Mouse (Mus musculus): ENCODE data around the gene Peli2. TPM values are rescaled to one million over a fixed set of nuclear protein-coding genes. Genes with fewer than 3 reads are reported as not detected.

Peli2 gene
- total RNA-seq, 2 experiments from 2014 or later, result 19.9 to 23.7 TPM

DNA sequence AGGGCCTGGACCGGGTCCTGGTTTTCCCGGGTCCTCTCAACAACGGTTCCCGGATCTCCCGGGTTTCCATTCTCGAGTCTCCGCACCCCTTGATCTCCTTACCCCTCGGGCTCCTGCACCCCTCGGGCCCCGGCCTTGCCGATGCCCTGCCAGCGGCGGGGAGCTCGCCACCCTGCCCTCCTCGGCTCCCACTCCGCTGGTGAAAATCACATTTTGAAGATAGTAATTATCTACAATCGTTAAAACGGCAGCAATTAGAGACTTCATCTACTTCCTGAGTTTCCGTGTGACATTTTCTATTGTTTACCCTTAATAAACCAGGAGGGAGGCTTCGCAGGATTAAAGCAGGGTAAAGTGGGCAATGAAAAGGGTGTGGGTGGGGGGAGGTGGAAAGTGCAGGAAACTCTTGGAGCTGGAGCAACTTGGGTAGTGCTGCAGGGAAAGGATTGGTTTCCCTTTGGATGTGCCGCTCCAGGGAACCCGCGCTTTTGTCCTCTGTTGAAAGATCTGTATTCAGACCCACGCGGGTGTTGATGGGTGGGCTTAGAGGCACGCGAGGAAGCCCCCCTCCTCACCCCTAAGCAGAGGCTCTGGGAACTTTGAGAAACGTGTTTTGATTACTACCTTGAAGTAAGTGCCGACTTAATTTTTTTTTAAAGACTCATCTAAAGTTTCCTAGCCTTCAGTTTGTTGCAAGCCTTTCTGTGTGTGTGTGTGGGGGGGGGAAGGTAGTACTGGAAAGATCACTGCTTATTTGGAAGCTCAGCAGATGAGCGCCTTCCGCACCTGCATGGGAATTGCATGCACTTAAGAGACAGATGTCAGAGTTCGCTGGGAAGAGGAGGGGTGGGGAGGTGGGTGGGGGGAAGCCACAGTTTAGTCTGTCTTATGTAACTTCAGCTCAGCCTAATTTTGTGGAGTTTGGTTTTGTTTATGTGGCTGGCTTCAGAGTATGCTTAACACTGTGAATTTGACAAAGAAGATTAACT lies 1.2 kb downstream of the Peli2 start:
- peak in 1 of 2 experiments; percentile 38 for DNase-seq (ENCODE audit: extremely low spot score in 1 of 2, low spot score in 2 of 2)
- intact Hi-C loops (cut with DNase I), result loop anchor here (5.0 to 10.0 kb wide), 3 partner anchors 73 to 370 kb away; no protein-coding TSS in a partner anchor

DNA sequence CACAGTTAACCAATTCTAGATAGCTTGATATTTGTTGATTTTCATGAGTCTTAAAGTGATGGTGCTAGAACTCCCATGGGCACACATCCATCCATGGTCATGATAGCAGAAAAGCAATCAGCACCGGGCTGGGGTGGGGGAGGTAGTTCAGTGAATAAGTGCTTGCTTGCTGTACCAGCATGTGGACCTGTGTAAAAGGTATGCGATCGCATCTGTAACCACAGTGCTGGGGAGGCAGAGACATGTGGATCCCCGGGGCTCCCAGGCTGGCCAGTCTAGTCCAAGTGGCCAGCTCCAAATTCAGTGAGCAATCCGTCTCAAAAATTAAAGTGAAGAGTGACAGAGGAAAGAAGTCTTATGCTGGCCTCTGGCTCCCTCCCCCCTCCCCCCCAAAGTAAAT lies 3.4 kb downstream of the Peli2 start:
- intact Hi-C loops (cut with DNase I), result loop anchor here (5.0 to 10.0 kb wide), 3 partner anchors 71 to 372 kb away; no protein-coding TSS in a partner anchor
- DNase-seq (ENCODE audit: extremely low spot score in 1 of 2, low spot score in 2 of 2), result no peak

DNA sequence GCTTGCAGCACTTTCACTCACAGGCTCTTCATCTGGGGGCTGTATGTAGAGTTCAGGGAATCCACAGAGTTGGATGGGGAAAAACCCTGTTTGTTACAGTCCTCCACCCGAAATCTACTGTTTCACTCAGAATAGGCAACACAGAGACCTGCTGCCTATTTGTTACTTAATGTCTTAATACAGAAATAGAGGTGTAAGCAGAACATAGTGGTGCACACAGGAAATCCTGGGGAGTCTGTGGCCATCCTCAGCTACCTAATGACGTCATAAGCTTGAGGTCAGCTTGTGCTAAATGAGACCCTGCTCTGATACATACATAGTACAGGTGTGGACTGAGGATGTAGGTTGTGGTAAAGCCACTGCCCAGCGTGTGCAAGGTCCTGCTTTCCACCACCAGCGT lies 4.2 kb downstream of the Peli2 start:
- no peak for DNase-seq (ENCODE audit: extremely low spot score in 1 of 2, low spot score in 2 of 2)
- intact Hi-C loops (cut with DNase I), result loop anchor here (5.0 to 10.0 kb wide), 3 partner anchors 70 to 373 kb away; no protein-coding TSS in a partner anchor

DNA sequence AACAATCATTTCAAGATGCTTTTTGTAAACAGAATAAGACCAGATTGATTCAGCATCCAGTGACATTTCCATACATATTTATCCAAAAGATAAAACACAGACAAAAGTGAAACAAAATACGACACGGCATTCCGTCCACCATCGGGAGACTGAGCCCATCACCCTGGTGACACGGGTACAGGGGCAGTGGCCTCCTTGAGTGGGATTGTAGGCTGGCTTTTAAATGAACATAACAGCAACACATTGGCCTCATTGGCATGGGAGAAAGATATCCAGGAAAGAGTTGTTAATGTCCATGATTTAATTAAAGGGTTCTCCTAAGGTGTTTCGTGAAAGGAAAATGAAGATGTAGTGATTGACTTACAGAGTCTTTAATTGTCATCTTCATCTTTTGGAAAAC lies 5.3 kb downstream of the Peli2 start:
- no peak for DNase-seq (ENCODE audit: extremely low spot score in 1 of 2, low spot score in 2 of 2)
- intact Hi-C loops (cut with DNase I), result loop anchor here (10.0 kb wide), 1 partner anchor 69 kb away; no protein-coding TSS in a partner anchor

DNA sequence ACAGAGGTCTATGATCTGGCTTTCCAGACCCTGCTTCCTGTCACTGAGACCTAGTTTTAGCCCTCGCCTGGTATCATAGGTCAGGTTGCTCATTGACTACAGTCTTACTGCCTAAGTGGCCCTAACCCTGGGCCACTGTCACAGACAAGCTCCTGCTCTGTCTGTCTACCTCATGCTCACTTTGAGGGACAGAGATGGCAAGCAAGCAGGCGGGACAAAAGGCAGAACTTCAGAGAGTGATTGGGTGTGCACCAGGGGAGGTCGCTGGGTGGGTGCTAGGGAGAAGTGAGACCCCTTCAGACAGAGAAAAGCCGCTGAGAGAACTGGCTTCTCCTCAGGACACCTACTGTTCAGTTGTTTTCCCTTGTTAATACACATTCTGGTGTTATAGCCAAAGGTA lies 6.3 kb downstream of the Peli2 start:
- intact Hi-C loops (cut with DNase I), result loop anchor here (10.0 kb wide), 1 partner anchor 68 kb away; no protein-coding TSS in a partner anchor
- DNase-seq (ENCODE audit: extremely low spot score in 1 of 2, low spot score in 2 of 2), result no peak

DNA sequence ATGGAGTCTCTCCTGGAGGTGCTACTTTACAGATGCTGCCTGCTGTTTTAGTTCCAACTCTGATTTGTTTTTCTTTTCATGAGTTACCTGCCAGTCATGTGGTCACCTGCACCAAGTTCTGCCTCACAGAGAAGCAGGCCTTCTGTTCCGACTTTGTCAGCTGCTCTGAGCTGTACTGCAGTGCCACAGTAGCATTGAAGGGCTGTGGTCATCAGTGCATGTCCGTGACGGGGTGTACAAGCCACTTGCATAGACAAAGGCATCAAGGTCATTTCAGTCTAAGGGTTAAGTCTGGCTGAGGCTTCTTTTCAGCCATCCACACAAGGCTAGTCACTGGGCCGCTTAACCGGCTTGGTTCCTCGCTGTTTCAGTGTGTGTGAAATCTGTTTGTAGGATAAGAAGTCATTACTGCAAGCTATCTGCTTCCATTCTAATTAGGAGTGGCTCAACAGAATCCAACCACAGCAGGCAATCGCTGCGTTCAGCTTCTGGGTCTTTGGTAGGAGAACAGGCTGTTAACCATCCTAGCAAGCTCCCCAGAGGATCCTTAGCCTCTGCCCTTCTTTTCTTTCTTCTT lies 7.1 kb downstream of the Peli2 start:
- intact Hi-C loops (cut with DNase I), result loop anchor here (10.0 kb wide), 1 partner anchor 67 kb away; no protein-coding TSS in a partner anchor
- DNase-seq (ENCODE audit: extremely low spot score in 1 of 2, low spot score in 2 of 2), result no peak

DNA sequence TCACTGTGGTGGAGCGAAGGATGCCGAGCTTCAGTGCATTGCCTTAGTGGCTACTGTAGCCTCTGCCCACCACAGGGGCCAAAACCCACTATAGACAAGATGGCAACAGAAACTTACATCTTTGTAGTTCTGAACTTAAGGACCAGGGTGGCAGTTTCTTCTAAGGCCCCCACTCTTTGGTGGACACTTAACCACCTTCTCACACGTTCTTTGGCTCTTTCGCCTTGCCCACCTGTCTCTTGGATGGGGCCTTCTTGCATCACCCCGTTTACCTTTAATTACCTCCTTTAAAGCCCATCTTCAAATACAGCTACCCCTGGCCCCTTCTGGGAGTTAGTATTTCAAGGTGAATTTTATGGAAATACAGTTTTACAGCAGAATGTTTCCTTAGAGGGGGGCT lies 8.1 kb downstream of the Peli2 start:
- intact Hi-C loops (cut with DNase I), result loop anchor here (10.0 kb wide), 1 partner anchor 66 kb away; no protein-coding TSS in a partner anchor
- DNase-seq (ENCODE audit: extremely low spot score in 1 of 2, low spot score in 2 of 2), result no peak

DNA sequence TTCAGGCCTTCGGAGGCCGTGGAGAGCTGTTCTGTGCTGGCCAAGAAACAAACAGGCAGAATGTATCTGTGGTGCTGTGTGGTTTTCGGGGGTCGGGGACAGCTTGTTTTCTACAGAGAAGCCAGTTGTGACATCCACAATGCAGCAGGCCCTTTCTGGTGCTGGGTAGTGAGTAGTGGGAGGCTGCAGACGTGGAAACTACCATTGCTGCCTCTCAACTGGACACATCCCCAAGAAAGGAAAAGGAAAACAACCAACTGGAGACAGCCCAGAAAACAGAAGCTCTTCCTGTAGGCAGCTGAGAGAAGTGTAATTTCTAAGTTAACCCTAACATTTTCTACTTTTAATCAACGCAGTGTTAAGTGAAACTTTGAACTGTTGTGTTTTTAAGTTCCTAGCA lies 9.4 kb downstream of the Peli2 start:
- no peak for DNase-seq (ENCODE audit: extremely low spot score in 1 of 2, low spot score in 2 of 2)
- intact Hi-C loops (cut with DNase I), result no loop called here

DNA sequence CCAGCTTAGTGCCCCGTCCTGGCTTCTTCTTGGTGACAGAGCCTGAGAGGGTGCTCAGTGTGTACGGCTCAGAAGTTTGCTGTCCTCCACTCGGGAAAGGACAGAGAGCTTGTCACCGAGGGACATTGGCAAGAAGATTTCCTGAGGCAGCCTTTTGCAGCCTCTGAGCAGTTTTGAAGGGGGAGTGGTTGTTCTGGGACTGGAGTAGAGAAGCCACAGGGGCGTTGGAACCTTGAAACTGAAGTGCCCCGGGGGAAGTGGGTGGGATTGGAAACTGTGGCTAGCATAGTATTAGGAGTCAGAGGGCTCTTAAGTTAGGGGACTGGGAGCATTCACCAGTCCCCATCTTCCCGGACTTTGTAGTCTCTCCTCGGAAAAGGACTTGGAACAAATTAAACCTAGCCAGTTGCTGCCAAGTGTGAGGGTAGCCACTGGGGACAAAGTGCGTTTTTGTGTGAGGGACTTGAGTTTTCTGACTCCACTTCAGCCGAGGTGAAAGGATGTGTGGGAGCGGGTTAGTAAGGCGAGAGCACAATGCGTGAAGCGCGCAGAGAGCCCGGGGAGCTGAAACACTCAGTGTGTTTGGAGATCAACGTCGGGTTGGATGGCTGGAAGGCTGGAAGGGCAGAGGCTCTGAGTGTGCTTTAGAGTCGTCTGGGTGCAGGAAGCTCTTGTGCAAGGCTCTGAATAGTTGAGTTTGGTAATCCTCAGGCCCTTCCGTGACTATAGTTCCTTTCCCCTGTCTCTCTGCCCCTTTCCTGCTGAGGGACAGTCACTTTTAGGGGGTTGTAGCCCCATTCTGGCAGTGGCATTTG lies 10.3 kb downstream of the Peli2 start:
- intact Hi-C loops (cut with DNase I), result no loop called here
- no peak for DNase-seq (ENCODE audit: extremely low spot score in 1 of 2, low spot score in 2 of 2)

DNA sequence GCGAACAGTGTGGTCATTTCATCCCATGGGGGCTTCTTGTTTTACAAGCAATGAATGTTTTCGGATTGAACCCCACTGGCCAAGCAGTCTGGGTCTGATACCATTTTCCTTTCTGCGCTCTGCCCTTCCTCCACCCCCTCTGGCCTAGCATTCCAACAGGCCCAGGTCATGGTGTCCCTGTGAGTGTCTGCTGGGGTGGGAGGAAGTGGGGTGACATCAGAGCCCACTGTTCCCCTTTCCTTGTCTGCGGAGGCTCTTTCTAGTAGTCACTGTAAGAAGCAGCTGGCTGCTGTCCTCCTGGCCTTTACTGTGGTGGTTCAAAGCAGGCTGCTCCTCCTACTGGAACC lies 10.9 kb downstream of the Peli2 start:
- intact Hi-C loops (cut with DNase I), result no loop called here
- DNase-seq (ENCODE audit: extremely low spot score in 1 of 2, low spot score in 2 of 2), result peak in 1 of 2 experiments; percentile 56

DNA sequence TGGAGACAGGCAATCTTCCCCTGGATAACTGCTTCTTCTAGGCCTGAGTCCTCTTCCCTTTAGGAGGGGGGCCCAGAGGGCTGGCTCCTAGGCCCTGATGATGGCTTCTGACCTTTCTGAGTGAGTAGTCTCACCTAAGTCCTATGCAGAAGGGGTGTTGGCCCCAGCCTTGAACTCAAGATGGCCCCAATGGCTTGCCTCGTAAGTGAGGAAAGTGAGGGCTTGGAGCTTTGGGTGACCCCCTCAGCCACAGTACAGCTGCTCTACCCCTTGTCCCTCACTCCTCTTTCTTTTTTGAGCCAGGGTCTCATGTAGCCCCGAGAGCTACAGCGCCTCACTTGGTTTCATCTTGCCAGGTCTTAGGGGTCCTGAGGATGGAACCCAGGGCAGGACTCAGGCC lies 11.6 kb downstream of the Peli2 start:
- intact Hi-C loops (cut with DNase I), result no loop called here
- DNase-seq (ENCODE audit: extremely low spot score in 1 of 2, low spot score in 2 of 2), result no peak

DNA sequence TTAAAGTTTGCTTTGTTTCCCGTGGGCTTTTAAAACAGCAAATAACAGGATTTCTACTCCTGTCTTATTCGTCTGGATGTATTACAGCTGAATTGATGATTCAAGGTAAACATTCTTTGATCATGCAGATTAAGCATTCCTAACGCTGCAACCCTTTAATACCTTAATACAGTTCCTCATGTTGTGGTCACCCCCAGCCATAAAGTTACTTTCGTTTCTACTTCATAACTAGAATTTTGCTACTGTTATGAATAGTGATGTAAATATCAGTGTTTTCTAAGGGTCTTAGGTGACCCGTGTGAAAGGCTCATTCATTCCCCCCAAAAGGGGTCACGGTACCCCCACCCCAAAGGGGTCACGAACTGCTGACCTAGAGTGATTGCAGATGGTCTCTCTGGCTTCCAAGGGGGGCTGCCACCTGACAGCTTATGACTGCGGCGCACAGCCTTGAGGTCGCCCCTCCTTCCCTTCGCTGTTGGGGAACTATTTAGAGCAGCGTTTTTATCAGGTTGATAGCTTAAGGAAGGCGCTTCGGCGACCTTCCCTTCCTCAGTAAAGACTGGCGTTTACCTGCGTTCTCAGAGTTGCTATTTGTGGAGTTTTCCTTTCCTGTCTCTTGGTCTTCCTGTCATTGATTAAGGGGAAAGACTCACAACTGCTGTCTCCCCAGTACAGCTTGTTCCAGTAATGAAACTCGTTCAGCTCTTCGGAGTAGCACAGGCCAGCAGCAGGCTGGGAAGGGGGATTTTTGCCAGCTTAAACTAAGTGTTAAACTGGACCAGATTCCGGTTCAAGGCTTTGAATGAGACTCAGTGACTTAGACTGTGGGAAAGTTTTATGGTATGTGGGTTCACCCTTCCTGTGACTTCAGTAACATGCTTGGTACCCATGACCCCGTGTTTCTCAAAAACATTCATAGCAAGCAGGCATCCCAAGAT lies 12.5 kb downstream of the Peli2 start:
- no peak for DNase-seq (ENCODE audit: extremely low spot score in 1 of 2, low spot score in 2 of 2)
- intact Hi-C loops (cut with DNase I), result no loop called here

DNA sequence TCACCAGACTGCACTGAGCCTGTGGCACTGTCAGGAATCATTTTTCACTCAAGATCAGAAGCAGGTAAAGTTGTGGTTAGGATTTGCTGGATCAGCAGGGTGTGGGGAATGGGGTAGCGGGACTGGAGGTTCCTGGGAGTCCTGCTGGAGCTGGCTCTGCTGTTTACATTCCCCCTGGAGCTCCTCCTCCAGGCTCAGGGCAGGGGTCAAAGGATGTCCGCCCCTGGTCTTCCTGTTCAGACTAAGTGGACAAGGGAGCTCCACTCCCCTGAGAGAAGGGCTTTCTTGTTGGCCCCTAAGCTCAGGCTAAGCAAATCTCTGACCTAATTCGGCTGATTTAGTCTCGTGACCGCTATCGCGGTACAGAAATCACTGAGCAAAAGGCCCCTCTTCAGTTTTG lies 13.7 kb downstream of the Peli2 start:
- DNase-seq (ENCODE audit: extremely low spot score in 1 of 2, low spot score in 2 of 2), result peak in 1 of 2 experiments; percentile 72
- intact Hi-C loops (cut with DNase I), result no loop called here

DNA sequence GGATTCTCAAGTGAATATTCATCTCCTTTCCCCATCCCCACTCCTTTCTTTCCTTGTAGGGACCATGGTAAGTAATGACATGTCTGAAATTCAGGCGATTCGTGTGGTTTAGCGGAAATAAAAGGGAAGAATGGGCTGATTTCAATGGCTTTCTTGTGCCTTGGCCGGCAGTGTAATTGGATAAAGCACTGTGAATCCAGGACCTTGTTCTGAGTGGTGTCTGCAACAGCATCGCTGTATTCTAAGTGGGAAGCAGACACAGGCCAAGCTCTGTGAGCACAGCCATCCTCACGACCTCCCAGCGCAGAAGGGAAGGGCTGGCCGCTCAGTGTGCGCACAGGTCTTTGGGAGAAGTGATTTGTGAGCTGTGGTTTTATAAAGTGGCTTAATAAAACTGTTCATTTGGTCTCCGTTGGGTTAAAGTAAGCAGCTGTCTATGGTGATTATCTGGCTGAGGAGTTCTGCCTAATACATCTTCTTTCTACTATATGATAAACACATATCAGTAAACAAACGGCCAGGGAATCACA lies 15.3 kb downstream of the Peli2 start:
- intact Hi-C loops (cut with DNase I), result no loop called here

DNA sequence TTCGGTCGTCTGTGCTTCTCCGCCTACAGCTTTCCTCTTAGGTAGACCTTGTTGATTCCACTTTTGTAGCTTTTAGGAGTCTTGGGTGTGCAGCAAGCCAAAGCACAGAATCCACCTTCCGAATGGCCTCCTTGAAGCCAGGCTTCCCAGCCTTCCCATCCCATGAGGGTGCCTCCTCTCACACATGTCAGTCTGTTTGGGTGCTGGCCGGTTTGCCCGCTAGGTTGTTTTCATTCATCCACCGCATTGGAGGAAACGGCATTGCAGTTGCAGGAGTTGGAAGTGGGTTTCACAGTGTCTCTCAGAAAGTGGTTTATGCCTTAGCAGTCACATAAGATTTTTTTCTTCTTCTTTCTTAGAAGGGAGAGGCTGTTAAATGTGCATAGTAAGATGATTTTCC lies 17.1 kb downstream of the Peli2 start:
- DNase-seq (ENCODE audit: extremely low spot score in 1 of 2, low spot score in 2 of 2), result no peak
- intact Hi-C loops (cut with DNase I), result no loop called here

More for the DNA sequence above, 15.3 kb downstream of the Peli2 start:
- DNase-seq (ENCODE audit: extremely low spot score in 1 of 2, low spot score in 2 of 2), result no peak

DNA sequence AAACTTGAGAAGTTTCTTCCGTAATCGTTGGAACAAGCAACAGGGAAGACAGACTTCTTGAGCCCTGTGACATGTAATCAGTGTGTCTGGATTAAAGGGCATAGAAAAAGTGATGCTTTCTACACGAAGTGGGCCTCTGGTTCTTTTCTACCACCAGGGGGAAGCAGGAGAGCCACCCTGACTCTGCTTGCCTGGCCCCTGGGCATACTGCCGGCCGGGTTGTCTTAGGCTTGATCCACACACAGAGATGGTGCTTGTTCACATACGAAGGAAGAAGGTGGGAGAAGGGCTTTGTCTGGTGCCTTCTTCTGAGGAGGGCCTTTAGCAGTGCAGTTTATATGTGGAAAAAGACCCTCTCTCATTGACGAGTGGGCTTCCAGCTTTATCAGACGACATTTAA lies 17.5 kb downstream of the Peli2 start:
- DNase-seq (ENCODE audit: extremely low spot score in 1 of 2, low spot score in 2 of 2), result peak in 1 of 2 experiments; percentile 42
- intact Hi-C loops (cut with DNase I), result no loop called here

DNA sequence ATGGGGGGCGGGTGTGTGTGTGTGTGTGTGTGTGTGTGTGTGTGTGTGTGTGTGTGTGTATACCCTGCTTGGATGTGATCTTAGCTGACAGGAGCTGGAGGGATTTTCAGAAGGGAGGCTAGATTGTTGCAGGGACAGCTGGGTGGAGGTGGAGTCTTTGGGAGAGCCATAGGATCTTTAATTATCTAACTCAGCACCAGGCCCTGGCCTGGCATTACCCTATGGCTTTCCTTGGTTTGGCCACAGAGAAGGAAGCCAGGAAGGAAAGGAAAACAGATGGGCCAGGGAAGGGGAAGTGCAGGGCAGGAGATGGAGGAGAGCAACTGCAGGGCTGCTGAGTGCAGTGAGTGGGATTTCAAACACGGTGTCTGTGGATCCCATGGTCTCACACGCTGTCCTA lies 18.8 kb downstream of the Peli2 start:
- intact Hi-C loops (cut with DNase I), result no loop called here
- no peak for DNase-seq (ENCODE audit: extremely low spot score in 1 of 2, low spot score in 2 of 2)

DNA sequence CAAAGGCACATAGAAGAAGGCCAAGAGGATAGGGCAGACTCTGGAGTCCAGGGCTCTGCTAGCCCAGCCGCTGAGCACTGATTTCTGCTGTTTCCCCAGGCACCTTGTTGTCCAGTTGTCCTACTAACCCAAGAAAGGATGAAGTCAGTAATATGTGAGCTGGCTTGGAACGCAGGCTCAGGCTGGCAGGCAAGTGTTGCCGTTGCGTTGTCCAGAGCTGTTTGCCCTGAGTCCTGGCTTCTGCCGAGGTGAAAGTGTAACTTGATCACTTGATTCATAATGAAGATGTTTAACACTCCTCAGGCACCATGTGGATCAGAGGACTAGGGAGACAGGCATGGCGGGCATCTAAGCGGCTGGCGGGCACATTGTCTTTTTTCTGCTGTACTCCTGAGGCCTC lies 21.1 kb downstream of the Peli2 start:
- DNase-seq (ENCODE audit: extremely low spot score in 1 of 2, low spot score in 2 of 2), result no peak
- intact Hi-C loops (cut with DNase I), result no loop called here
